Mouse (Mus musculus) gastrocnemius, adult 2 months (tissue): ENCODE measurements around the gene Sapcd1. TPM values are rescaled to one million over a fixed set of nuclear protein-coding genes. Genes with fewer than 3 reads are reported as not detected.
A peak's percentile ranks its signal among the peaks of the same experiment; 100 is the strongest.
"Not testable (repeated sequence)": the region's sequence is repeated elsewhere in the genome, so short reads cannot be mapped to it uniquely, and the experiment has no call there.

Experiments used
- DNase-seq: peaks from one replicate; pipeline ENCODE4 v3.0.0; 2022
- H3K27ac ChIP-seq: fragments of 200-600 bp; 2 replicates; pipeline ENCODE4 v1.8.1; 2022; ENCODE audit warnings: mild to moderate bottlenecking
- H3K4me3 ChIP-seq: fragments of 200-600 bp; 2 replicates; pipeline ENCODE4 v1.8.1; 2022; ENCODE audit warnings: mild to moderate bottlenecking, moderate library complexity
- CTCF ChIP-seq: fragments of 200-600 bp; IDR thresholded peaks from 2 replicates; pipeline ENCODE4 v1.8.1; 2022; ENCODE audit warnings: antibody characterized with exemption, mild to moderate bottlenecking, moderate library complexity
- intact Hi-C: fragments of 180-260 bp; cut with DNase I; formaldehyde crosslinking; loops from one replicate; pipeline ENCODE4 v1.15.1; 2025
- total RNA-seq, 2 experiments: library from RNA; stranded (reverse); gene quantifications; 2 replicates each; pipeline ENCODE4 v1.2.3; 2021

Sapcd1 gene
- total RNA-seq, 2 experiments from 2014 or later = not detected

DNA sequence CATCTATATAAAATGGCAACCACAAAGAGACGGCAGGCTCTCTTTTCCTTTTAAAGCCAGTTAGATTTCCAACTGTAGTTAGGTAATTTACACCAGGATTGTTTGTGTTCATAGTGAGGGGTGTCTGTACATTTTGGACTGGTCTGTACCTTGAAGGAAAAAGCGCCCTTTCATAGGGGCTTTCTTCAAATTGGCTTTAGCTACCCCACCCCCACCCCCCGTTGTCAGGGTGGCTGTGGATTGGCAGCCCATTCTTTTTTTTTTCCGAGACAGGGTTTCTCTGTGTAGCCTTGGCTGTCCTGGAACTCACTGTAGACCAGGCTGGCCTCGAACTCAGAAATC, 30.7 kb downstream of the Sapcd1 start:
- Histone ChIP-seq H3K27ac (no peak overlapping the region), H3K4me3 (no peak overlapping the region)
- intact Hi-C loops = no loop called here

GRCm38 (mm10) chr17:34996411-34997141, 31.2 kb downstream of the Sapcd1 start:
- intact Hi-C loops = no loop called here
- TF ChIP-seq CTCF = no peak
- no peak for DNase-seq
- Histone ChIP-seq H3K27ac (no peak overlapping the region), H3K4me3 (no peak overlapping the region)

More for the DNA sequence above, 30.7 kb downstream of the Sapcd1 start:
- DNase-seq = no peak
- no peak for TF ChIP-seq CTCF

- H3K27ac ChIP-seq, H3K4me3 ChIP-seq, DNase-seq, intact Hi-C loops: not testable (repeated sequence)
Observed at GRCm38 (mm10) chr17:34995927-34996326, 31.9 kb downstream of the Sapcd1 start.

GRCm38 (mm10) chr17:34995192-34995591, 32.6 kb downstream of the Sapcd1 start:
- H3K4me3 ChIP-seq, DNase-seq, H3K27ac ChIP-seq, intact Hi-C loops: not testable (repeated sequence)

GRCm38 (mm10) chr17:34994751-34995150, 33.1 kb downstream of the Sapcd1 start:
- TF ChIP-seq CTCF = no peak
- H3K4me3 ChIP-seq = no peak overlapping the region
- no peak overlapping the region for H3K27ac ChIP-seq
- intact Hi-C loops = no loop called here
- no peak for DNase-seq

DNA sequence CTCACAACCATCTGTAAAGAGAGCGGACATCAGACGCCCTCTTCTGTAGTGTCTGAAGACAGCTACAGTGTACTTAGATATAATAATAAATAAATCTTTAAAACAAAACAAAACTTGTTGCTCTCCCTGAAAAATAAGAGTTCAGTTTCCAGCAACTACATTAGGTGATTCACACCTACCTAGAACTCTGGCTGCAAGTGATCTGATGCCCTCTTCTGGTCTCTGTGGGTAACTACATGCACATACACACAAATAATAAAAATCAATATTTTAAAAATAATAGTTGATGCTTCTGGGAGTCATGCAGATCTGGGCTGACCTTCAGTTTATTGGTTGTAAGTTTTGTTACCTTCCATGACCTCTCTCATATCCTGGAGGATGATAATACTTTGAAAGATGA, 43.6 kb downstream of the Sapcd1 start:
- intact Hi-C loops = loop anchor here (2.0 to 10.0 kb wide), 2 partner anchors 49 to 129 kb away; partner anchors contain the start of gene Neu1
- TF ChIP-seq CTCF = peak; percentile 94

GRCm38 (mm10) chr17:34982328-34982727, 45.5 kb downstream of the Sapcd1 start:
- DNase-seq = no peak
- intact Hi-C loops = loop anchor here (10.0 kb wide), 1 partner anchor 48 kb away; the partner anchor contains the start of gene Neu1
- peak overlapping the region; percentile 95 for H3K4me3 ChIP-seq
- peak overlapping the region; percentile 100 for H3K27ac ChIP-seq
- no peak for TF ChIP-seq CTCF

More for the DNA sequence above, 43.6 kb downstream of the Sapcd1 start:
- no peak overlapping the region for H3K27ac ChIP-seq
- no peak overlapping the region for H3K4me3 ChIP-seq
- DNase-seq = no peak

DNA sequence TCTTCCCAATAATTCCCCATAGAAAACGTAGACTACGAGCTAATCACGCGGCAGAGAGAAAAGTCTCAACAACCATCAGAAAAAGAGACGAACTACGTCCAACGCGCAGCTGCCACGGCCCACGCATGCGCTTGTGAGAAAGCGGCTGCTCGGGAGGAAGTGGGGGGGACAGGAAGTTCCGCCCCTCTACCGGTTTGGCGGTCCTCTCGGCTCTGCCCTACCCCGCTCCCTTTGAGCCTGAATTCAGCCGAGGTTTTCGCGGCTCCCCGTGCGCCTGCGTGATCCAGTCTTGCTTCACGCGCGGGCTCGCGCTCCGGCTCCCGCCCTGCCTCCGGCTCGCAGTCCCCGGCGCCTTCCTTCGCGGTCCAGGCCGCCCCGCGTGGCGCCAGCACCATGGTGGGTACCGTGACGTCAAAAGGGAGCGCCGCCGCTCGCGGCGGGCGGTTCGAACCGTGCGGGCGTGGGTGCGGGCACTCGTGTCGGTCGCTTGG, 46.1 kb downstream of the Sapcd1 start, which contains the start of gene Lsm2:
Gene Lsm2, plus strand, starts transcription at position 173 of the 491 bp plus-strand sequence.
- Histone ChIP-seq H3K4me3 (peak within 1 kb of the TSS; percentile 95), H3K27ac (peak within 1 kb of the TSS; percentile 100)
- TF ChIP-seq CTCF = no peak
- intact Hi-C loops = loop anchor here (1.0 to 10.0 kb wide), 2 partner anchors 29 to 47 kb away; partner anchors contain the start of gene Neu1
- DNase-seq = peak; percentile 94

GRCm38 (mm10) chr17:34980655-34981054, 47.2 kb downstream of the Sapcd1 start:
- H3K4me3 ChIP-seq = peak overlapping the region; percentile 95
- peak; percentile 84 for TF ChIP-seq CTCF
- intact Hi-C loops = loop anchor here (1.0 to 10.0 kb wide), 2 partner anchors 28 to 46 kb away; partner anchors contain the start of gene Neu1
- no peak for DNase-seq
- H3K27ac ChIP-seq = peak overlapping the region; percentile 100

DNA sequence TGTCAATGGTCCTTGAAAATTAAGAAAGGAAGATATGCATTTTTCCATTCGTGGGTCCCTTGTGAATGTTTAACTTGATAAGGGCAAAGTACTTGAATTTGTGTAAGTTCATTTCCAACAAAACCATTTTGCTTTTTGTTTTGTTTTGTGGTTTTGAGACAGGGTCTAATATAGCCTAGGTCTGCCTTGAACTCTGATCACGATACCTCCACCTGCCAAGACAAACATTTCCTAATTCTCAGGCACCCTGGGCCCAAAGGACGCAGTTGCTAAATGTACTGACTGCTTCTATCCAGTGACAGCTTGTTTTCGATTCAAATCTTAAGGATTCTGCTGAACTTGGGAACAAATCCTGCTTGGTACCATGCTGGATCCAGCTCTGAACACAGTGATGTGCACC, 48.2 kb downstream of the Sapcd1 start:
- TF ChIP-seq CTCF = no peak
- H3K4me3 ChIP-seq = no peak overlapping the region
- H3K27ac ChIP-seq = no peak overlapping the region
- intact Hi-C loops = loop anchor here (10.0 kb wide), 1 partner anchor 45 kb away; the partner anchor contains the start of gene Neu1
- no peak for DNase-seq

DNA sequence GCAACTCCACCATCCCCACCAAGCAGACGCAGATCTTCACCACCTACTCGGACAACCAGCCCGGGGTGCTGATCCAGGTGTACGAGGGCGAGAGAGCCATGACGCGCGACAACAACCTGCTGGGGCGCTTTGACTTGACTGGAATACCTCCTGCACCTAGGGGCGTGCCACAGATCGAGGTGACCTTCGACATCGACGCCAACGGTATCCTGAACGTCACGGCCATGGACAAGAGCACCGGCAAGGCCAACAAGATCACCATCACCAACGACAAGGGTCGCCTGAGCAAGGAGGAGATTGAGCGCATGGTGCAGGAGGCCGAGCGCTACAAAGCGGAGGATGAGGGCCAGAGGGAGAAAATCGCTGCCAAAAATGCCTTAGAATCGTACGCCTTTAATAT, 49.6 kb downstream of the Sapcd1 start:
- intact Hi-C loops = loop anchor here (1.0 kb wide), 1 partner anchor 23 kb away; no protein-coding TSS in a partner anchor
- Histone ChIP-seq H3K27ac (no peak overlapping the region), H3K4me3 (no peak overlapping the region)
- TF ChIP-seq CTCF = no peak
- no peak for DNase-seq

- DNase-seq = no peak
- H3K27ac ChIP-seq = no peak overlapping the region
- no peak for TF ChIP-seq CTCF
- intact Hi-C loops = no loop called here
- no peak overlapping the region for H3K4me3 ChIP-seq
Observed at GRCm38 (mm10) chr17:34977000-34977399, 50.8 kb downstream of the Sapcd1 start.

Other genes starting within 250 kb of the Sapcd1 start
- not detected for gene Cyp21a1, start 223.5 kb downstream of the Sapcd1 start, total RNA-seq
- gene Stk19, start 191.1 kb downstream of the Sapcd1 start, total RNA-seq = 1 to 10 TPM; 7.3 to 7.7 TPM
- gene Dxo, start 191.0 kb downstream of the Sapcd1 start, total RNA-seq = 10 to 100 TPM in 1 of 2 experiments, 1 to 10 TPM in 1; 10.0 to 11.4 TPM
- gene Skiv2l, start 177.8 kb downstream of the Sapcd1 start, total RNA-seq = 10 to 100 TPM; 19.0 to 24.6 TPM
- gene Nelfe, start 177.6 kb downstream of the Sapcd1 start, total RNA-seq = 10 to 100 TPM in 1 of 2 experiments, 1 to 10 TPM in 1; 9.4 to 10.8 TPM
- gene Cfb, start 165.5 kb downstream of the Sapcd1 start, total RNA-seq = 1 to 10 TPM; 1.9 to 2.0 TPM
- 1 to 10 TPM; 5.2 to 8.3 TPM for gene Zbtb12, start 148.5 kb downstream of the Sapcd1 start, total RNA-seq
- gene Gm20547, start 146.0 kb downstream of the Sapcd1 start, total RNA-seq = not detected
- gene C2, start 129.8 kb downstream of the Sapcd1 start, total RNA-seq = 1 to 10 TPM; 1.3 to 3.4 TPM
- 10 to 100 TPM; 28.0 to 29.6 TPM for gene Ehmt2, start 129.5 kb downstream of the Sapcd1 start, total RNA-seq
- not detected for gene Slc44a4, start 113.5 kb downstream of the Sapcd1 start, total RNA-seq
- gene Neu1, start 96.8 kb downstream of the Sapcd1 start, total RNA-seq = 10 to 100 TPM; 10.5 to 12.0 TPM
- gene Hspa1b, start 68.8 kb downstream of the Sapcd1 start, total RNA-seq = 10 to 100 TPM in 1 of 2 experiments, 1 to 10 TPM in 1; 3.9 to 13.0 TPM
- gene Gm20481, start 58.1 kb downstream of the Sapcd1 start, total RNA-seq = not detected
- gene Hspa1a, start 55.9 kb downstream of the Sapcd1 start, total RNA-seq = 10 to 100 TPM in 1 of 2 experiments, 1 to 10 TPM in 1; 6.8 to 14.1 TPM
- 10 to 100 TPM; 14.9 to 31.2 TPM for gene Hspa1l, start 55.3 kb downstream of the Sapcd1 start, total RNA-seq
- 10 to 100 TPM; 15.2 to 17.0 TPM for gene Lsm2, start 46.2 kb downstream of the Sapcd1 start, total RNA-seq
- 10 to 100 TPM; 31.0 to 35.2 TPM for gene Vars, start 27.0 kb downstream of the Sapcd1 start, total RNA-seq
- 10 to 100 TPM in 1 of 2 experiments, 1 to 10 TPM in 1; 7.8 to 14.4 TPM for gene Vwa7, start 11.4 kb downstream of the Sapcd1 start, total RNA-seq
- gene Msh5, start 18.7 kb upstream of the Sapcd1 start, total RNA-seq = not detected
- gene Clic1, start 21.9 kb upstream of the Sapcd1 start, total RNA-seq = 10 to 100 TPM in 1 of 2 experiments, 1 to 10 TPM in 1; 7.2 to 11.3 TPM
- gene Ddah2, start 31.0 kb upstream of the Sapcd1 start, total RNA-seq = 1 to 10 TPM; 6.9 to 9.3 TPM
- not detected for gene Ly6g6c, start 37.4 kb upstream of the Sapcd1 start, total RNA-seq
- gene Mpig6b, start 38.2 kb upstream of the Sapcd1 start, total RNA-seq = not detected
- not detected for gene Ly6g6e, start 48.9 kb upstream of the Sapcd1 start, total RNA-seq
- gene Ly6g6d, start 50.0 kb upstream of the Sapcd1 start, total RNA-seq = 1 to 10 TPM in 1 of 2 experiments, under 1 TPM in 1; 0.50 to 1.9 TPM
- not detected for gene Ly6g6f, start 57.6 kb upstream of the Sapcd1 start, total RNA-seq
- gene Abhd16a, start 61.2 kb upstream of the Sapcd1 start, total RNA-seq = 10 to 100 TPM; 74.2 to 99.7 TPM
- gene Ly6g5c, start 80.3 kb upstream of the Sapcd1 start, total RNA-seq = not detected
- under 1 TPM in 1 of 2 experiments, not detected in 1; 0.36 TPM for gene Ly6g5b, start 87.4 kb upstream of the Sapcd1 start, total RNA-seq
- gene Gpank1, start 93.4 kb upstream of the Sapcd1 start, total RNA-seq = 1 to 10 TPM; 8.5 to 8.7 TPM
- gene Csnk2b, start 94.0 kb upstream of the Sapcd1 start, total RNA-seq = 100 to 1,000 TPM; 186 to 187 TPM
- gene D17H6S53E, start 98.4 kb upstream of the Sapcd1 start, total RNA-seq = 10 to 100 TPM; 13.6 to 24.6 TPM
- not detected for gene Apom, start 104.0 kb upstream of the Sapcd1 start, total RNA-seq
- gene Bag6, start 107.2 kb upstream of the Sapcd1 start, total RNA-seq = 100 to 1,000 TPM; 233 to 244 TPM
- 100 to 1,000 TPM in 1 of 2 experiments, 10 to 100 TPM in 1; 98.7 to 120 TPM for gene Prrc2a, start 136.9 kb upstream of the Sapcd1 start, total RNA-seq
- gene Aif1, start 148.1 kb upstream of the Sapcd1 start, total RNA-seq = under 1 TPM in 1 of 2 experiments, not detected in 1; 0.75 TPM
- gene Lst1, start 160.4 kb upstream of the Sapcd1 start, total RNA-seq = 1 to 10 TPM in 1 of 2 experiments, under 1 TPM in 1; 0.67 to 1.2 TPM
- gene Ltb, start 166.4 kb upstream of the Sapcd1 start, total RNA-seq = not detected
- not detected for gene Tnf, start 174.0 kb upstream of the Sapcd1 start, total RNA-seq
- gene Lta, start 177.3 kb upstream of the Sapcd1 start, total RNA-seq = under 1 TPM in 1 of 2 experiments, not detected in 1; 0.41 TPM
- not detected for gene Gm16181, start 192.8 kb upstream of the Sapcd1 start, total RNA-seq
- gene Atp6v1g2, start 205.6 kb upstream of the Sapcd1 start, total RNA-seq = 1 to 10 TPM; 1.9 to 2.0 TPM
- 1 to 10 TPM; 7.0 to 7.8 TPM for gene Nfkbil1, start 207.8 kb upstream of the Sapcd1 start, total RNA-seq
- 10 to 100 TPM; 83.8 to 94.7 TPM for gene Ddx39b, start 213.7 kb upstream of the Sapcd1 start, total RNA-seq
- gene H2-D1, start 234.7 kb upstream of the Sapcd1 start, total RNA-seq = 10 to 100 TPM; 30.4 to 38.5 TPM